Mouse (Mus musculus) liver, embryonic 14.5 days (tissue): ENCODE measurements around the gene Ankrd31. TPM values are rescaled to one million over a fixed set of nuclear protein-coding genes. Genes with fewer than 3 reads are reported as not detected.
"Not testable (repeated sequence)": the region's sequence is repeated elsewhere in the genome, so short reads cannot be mapped to it uniquely, and the experiment has no call there.

Source experiments
- ATAC-seq: fragments of 200-750 bp; cut with Nextera tagmentation; 2 replicates; pipeline ENCODE4 v1.8.0; 2017; ENCODE audit warnings: moderate number of reproducible peaks, mild to moderate bottlenecking, moderate library complexity; ENCODE audit not compliant: insufficient read depth
- DNase-seq, 3 experiments: peaks; one replicate each; pipeline ENCODE4 v3.0.0-alpha.2; 2012 to 2013; ENCODE audit warnings: low read depth in 3 of 3, low spot score in 3 of 3
- H3K27ac ChIP-seq: fragments of 300-500 bp; sonication (generic); 2 replicates; pipeline ENCODE4 v1.5.1; 2014; ENCODE audit warnings: moderate library complexity, mild to moderate bottlenecking, control low read depth, inconsistent platforms
- H3K27me3 ChIP-seq: fragments of 300-500 bp; sonication (generic); 2 replicates; pipeline ENCODE4 v1.6.1; 2014; ENCODE audit warnings: mild to moderate bottlenecking, low read length, moderate library complexity; ENCODE audit not compliant: control insufficient read depth, insufficient read depth
- H3K36me3 ChIP-seq: fragments of 300-500 bp; sonication (generic); replicated peaks from 2 replicates; pipeline ENCODE4 v1.6.1; 2014; ENCODE audit warnings: low read depth; ENCODE audit not compliant: control insufficient read depth, insufficient read depth
- H3K4me1 ChIP-seq, 2 experiments: fragments of 200-500 bp in 1 of 2; fragments of 300-500 bp in 1 of 2; sonication (generic) in 1 of 2; replicated peaks; 2 replicates each; pipeline ENCODE4 v1.6.1; 2012 to 2014; ENCODE audit warnings: antibody characterized with exemption in 1 of 2, inconsistent platforms in 1 of 2, low read length in 1 of 2; ENCODE audit not compliant: control insufficient read depth in 2 of 2, insufficient read depth in 2 of 2
- H3K4me2 ChIP-seq: fragments of 300-500 bp; sonication (generic); 2 replicates; pipeline ENCODE4 v1.6.1; 2014; ENCODE audit warnings: low read depth, mild to moderate bottlenecking, control low read depth, moderate library complexity
- H3K4me3 ChIP-seq, 2 experiments: fragments of 200-500 bp in 1 of 2; fragments of 300-500 bp in 1 of 2; sonication (generic) in 1 of 2; 2 replicates each; pipeline ENCODE4 v1.5.1; 2012 to 2014; ENCODE audit warnings: low read depth in 2 of 2, low read length in 2 of 2, mild to moderate bottlenecking in 2 of 2, control low read depth in 1 of 2, inconsistent platforms in 1 of 2, moderate library complexity in 1 of 2; ENCODE audit not compliant: insufficient read depth in 1 of 2
- H3K9ac ChIP-seq: fragments of 300-500 bp; sonication (generic); replicated peaks from 2 replicates; pipeline ENCODE4 v1.6.1; 2014; ENCODE audit warnings: mild to moderate bottlenecking, control low read depth, moderate library complexity
- H3K9me3 ChIP-seq: fragments of 300-500 bp; sonication (generic); 2 replicates; pipeline ENCODE4 v1.6.1; 2016; ENCODE audit warnings: low read length, mixed read lengths; ENCODE audit not compliant: control insufficient read depth
- CTCF ChIP-seq: IDR thresholded peaks from 2 replicates; pipeline ENCODE4 v1.5.1; 2016; ENCODE audit warnings: antibody characterized with exemption, low read depth, control low read depth
- EP300 ChIP-seq: IDR thresholded peaks from 2 replicates; pipeline ENCODE4 v1.6.1; 2016; ENCODE audit warnings: antibody characterized with exemption, low read depth
- WGBS: fragments of 180-500 bp; shearing (Covaris S2); extraction: QIAGEN DNeasy Blood & Tissue Kit; methylation state at CpG from one replicate; pipeline ENCODE4 v1.1.7; 2014; ENCODE audit not compliant: insufficient replicate concordance; 5-methylcytosine and 5-hydroxymethylcytosine counted together
- polyA plus RNA-seq, 2 experiments: library from polyadenylated mRNA; depleted of rRNA in 1 of 2; stranded (reverse) in 1 of 2; unstranded in 1 of 2; fragments of >200 nt; fragmentation: Nextera tagmentation in 1 of 2; extraction: Ambion mirVana in 1 of 2; gene quantifications; 2 replicates each; pipeline versions ENCODE4 v1.2.1 to v1.2.3; 2012 to 2014

Ankrd31 gene
- polyA plus RNA-seq, 2 experiments, result 0.03 TPM

DNA sequence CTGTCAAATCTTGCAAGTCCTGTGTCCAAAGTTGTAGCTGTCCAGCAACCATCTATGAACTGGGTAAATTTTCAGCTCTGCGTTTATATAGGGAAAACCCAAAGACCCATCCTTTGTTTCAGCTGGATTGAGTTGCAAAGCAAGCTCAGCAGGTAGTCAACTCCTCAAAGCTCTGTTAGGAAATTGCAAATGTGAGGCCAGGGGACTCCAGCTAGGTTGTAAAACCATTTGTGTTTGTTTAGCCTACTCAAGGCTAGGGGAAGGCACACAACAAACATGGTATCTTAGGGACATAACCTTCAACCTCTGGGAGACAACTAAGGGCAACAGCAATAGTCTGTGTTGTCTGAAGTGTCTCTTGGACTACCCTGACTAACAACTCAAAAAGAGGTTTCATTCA, 136.5 kb downstream of the Ankrd31 start:
- 39% methylated on average over 1 of the region's 1 CpGs for WGBS
- no peaks in the 10 kb centered on the region for H3K4me1 ChIP-seq
- no peaks in the 10 kb centered on the region for H3K36me3 ChIP-seq
- no peaks in the 10 kb centered on the region for H3K27me3 ChIP-seq
- no peak overlapping the region for H3K4me3 ChIP-seq
- no peaks in the 10 kb centered on the region for H3K9me3 ChIP-seq
- no peak for ATAC-seq
- TF ChIP-seq CTCF (no peak), EP300 (no peak)
- no peak overlapping the region for H3K4me2 ChIP-seq
- H3K27ac ChIP-seq, result no peak overlapping the region
- no peak overlapping the region for H3K9ac ChIP-seq
- no peak for DNase-seq

- H3K4me3 ChIP-seq, result no peak overlapping the region
- no peaks in the 10 kb centered on the region for H3K27me3 ChIP-seq
- 29% methylated on average over 2 of the region's 2 CpGs for WGBS
Measured at GRCm38 (mm10) chr13:96889985-96890384, 141.9 kb downstream of the Ankrd31 start.

GRCm38 (mm10) chr13:96895144-96895543, 147.1 kb downstream of the Ankrd31 start:
- H3K27ac ChIP-seq, result no peak overlapping the region
- H3K27me3 ChIP-seq, result no peaks in the 10 kb centered on the region
- WGBS, result 67% methylated on average over 2 of the region's 2 CpGs
- H3K9ac ChIP-seq, result no peak overlapping the region
- ATAC-seq, result no peak
- no peaks in the 10 kb centered on the region for H3K36me3 ChIP-seq
- H3K9me3 ChIP-seq, result no peaks in the 10 kb centered on the region
- no peak overlapping the region for H3K4me3 ChIP-seq
- H3K4me2 ChIP-seq, result no peak overlapping the region
- H3K4me1 ChIP-seq, result no peaks in the 10 kb centered on the region
- TF ChIP-seq EP300, result no peak
- no peak for TF ChIP-seq CTCF
- no peak for DNase-seq

More at GRCm38 (mm10) chr13:96889985-96890384, 141.9 kb downstream of the Ankrd31 start:
- no peak overlapping the region for H3K27ac ChIP-seq
- H3K4me2 ChIP-seq, result no peak overlapping the region
- no peaks in the 10 kb centered on the region for H3K36me3 ChIP-seq
- TF ChIP-seq EP300 (no peak), CTCF (no peak)
- no peak for DNase-seq
- H3K9ac ChIP-seq, result no peak overlapping the region
- H3K9me3 ChIP-seq, result no peaks in the 10 kb centered on the region
- no peak for ATAC-seq
- H3K4me1 ChIP-seq, result no peaks in the 10 kb centered on the region

DNA sequence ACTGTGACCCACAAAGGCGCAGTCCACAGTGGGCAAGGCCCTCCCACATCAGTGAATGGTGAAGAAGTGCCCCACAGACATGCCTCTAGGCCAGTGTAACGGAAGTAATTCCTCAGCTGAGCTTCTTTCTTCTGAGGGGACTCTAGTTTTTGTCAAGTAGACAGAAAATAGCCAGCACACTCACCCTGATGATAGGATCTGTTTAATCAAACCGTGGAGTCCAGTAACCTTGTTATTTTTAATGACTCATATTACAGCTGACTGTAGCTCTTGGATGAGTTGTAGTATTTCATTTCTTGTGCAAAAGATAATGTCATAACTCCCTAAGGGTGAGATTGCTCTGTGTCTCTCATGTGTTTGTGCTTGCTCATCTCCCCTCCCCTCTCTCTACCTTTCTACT, 158.6 kb downstream of the Ankrd31 start:
- WGBS, result 50% methylated on average over 3 of the region's 3 CpGs

DNA sequence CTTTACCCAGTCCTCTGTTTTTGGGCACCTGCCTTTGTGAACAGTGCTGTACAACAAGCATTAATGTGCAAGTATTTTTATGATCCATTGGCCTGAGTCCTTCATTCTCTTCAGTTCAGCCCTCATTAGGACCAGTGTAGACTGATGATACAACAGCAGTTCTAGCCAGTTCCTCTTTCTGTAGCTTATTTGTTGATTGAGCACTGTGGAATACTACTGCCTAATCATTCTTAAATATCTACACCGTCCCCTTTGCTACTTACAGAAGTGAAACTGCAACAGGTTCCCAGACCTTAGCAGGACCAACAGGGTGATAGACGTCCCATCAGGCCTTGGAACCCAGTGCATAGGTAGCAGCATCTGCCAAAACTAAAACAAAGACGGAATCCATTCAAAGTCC, 163.1 kb downstream of the Ankrd31 start:
- Histone ChIP-seq H3K4me1 (no peaks in the 10 kb centered on the region), H3K9ac (no peak overlapping the region), H3K36me3 (no peaks in the 10 kb centered on the region), H3K27ac (no peak overlapping the region), H3K4me2 (no peak overlapping the region), H3K4me3 (no peak overlapping the region), H3K27me3 (no peaks in the 10 kb centered on the region), H3K9me3 (no peaks in the 10 kb centered on the region)
- no peak for TF ChIP-seq CTCF
- TF ChIP-seq EP300, result no peak
- no peak for DNase-seq
- ATAC-seq, result no peak
- 48% methylated on average over 3 of the region's 3 CpGs for WGBS

More for the DNA sequence above, 158.6 kb downstream of the Ankrd31 start:
- TF ChIP-seq EP300, result no peak
- no peak for TF ChIP-seq CTCF
- no peak overlapping the region for H3K4me3 ChIP-seq
- no peak overlapping the region for H3K4me2 ChIP-seq
- H3K27me3 ChIP-seq, result no peaks in the 10 kb centered on the region
- no peak overlapping the region for H3K9ac ChIP-seq
- DNase-seq (no peak), ATAC-seq (no peak)
- H3K27ac ChIP-seq, result no peak overlapping the region
- no peaks in the 10 kb centered on the region for H3K36me3 ChIP-seq
- no peaks in the 10 kb centered on the region for H3K4me1 ChIP-seq
- no peaks in the 10 kb centered on the region for H3K9me3 ChIP-seq

DNA sequence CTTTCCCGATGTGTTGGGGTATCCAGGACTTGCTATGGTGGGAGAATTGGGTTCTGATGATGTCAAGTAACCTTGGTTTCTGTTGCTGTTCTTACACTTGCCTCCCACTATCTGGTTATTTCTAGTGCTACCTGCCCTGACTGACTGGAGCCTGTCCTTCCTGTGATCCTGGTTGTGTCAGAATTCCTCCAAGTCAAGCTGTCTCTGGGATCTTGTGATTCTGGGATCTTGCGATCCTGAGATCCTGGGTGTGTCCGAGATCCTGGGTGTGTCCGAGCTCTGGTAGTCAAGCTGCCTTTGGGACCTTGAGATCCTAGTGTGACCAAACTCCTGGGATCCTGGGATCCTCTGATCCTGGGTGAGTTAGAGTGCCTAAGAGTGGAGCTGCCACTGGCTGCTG, 175.1 kb downstream of the Ankrd31 start:
- not testable (repeated sequence) for H3K4me3 ChIP-seq, H3K27ac ChIP-seq, H3K4me2 ChIP-seq, H3K4me1 ChIP-seq, H3K36me3 ChIP-seq, H3K9me3 ChIP-seq, DNase-seq, ATAC-seq, H3K9ac ChIP-seq
- peaks cover 33% of the 10 kb centered on the region for H3K27me3 ChIP-seq
- WGBS, result 73% methylated on average over 4 of the region's 4 CpGs
